Mouse (Mus musculus) testis, adult 2 months (tissue): Measurements from ENCODE around the gene Zfp536.

ENCODE experiments used
- CTCF ChIP-seq: fragments of 200-500 bp; IDR thresholded peaks from 2 replicates; pipeline ENCODE4 v1.5.1; 2012; ENCODE audit warnings: low read depth, mild to moderate bottlenecking, inconsistent platforms, low read length, moderate library complexity; ENCODE audit not compliant: control insufficient read depth, insufficient read depth, insufficient replicate concordance
- POLR2A ChIP-seq: fragments of 200-500 bp; IDR thresholded peaks from 2 replicates; pipeline ENCODE4 v1.6.1; 2012; ENCODE audit warnings: low read depth, mild to moderate bottlenecking, inconsistent platforms, low read length, moderate library complexity; ENCODE audit not compliant: control insufficient read depth

DNA sequence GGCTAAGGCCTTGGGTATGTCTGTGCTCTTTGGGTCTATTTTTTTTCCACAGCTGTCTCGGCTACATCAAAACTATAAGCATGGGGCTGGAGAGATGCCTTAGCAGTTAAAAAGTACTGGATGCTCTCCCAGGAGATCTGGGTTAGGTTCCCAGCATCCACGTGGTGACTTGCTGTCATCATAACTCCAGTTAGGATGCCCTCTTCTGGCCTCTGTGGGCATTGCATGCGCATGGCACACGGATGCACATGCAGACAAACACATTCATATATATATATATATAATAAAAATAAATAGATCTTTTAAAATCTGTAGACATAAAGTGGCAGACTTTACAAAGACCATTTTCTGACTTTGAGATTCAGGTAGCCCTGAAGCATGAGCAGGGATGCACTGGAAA lies 290.9 kb downstream of the Zfp536 start:
- TF ChIP-seq CTCF (peak; percentile 61; the same call in 1 of the 2 replicates), POLR2A (no peak)
